Mouse (Mus musculus) myocyte (in vitro differentiated cells): ENCODE measurements around the gene Pecr.

Experiments used
- CEBPB ChIP-seq: IDR thresholded peaks from 2 replicates; pipeline ENCODE4 v1.6.1; 2011; ENCODE audit warnings: mild to moderate bottlenecking, moderate library complexity; ENCODE audit not compliant: poor library complexity, insufficient read depth, severe bottlenecking
- E2F4 ChIP-seq: IDR thresholded peaks from one replicate; pipeline ENCODE4 v1.6.1; 2011; ENCODE audit warnings: mild to moderate bottlenecking, control low read depth, moderate library complexity; ENCODE audit not compliant: insufficient read depth
- MAX ChIP-seq: IDR thresholded peaks from one replicate; pipeline ENCODE4 v1.6.1; 2011; ENCODE audit warnings: low read depth, mild to moderate bottlenecking, control low read depth
- MYOG ChIP-seq, 3 experiments: IDR thresholded peaks; one replicate each; pipeline ENCODE4 v1.6.1; 2011; ENCODE audit warnings: control low read depth in 2 of 3, low read depth in 2 of 3, mild to moderate bottlenecking in 2 of 3; ENCODE audit not compliant: insufficient read length in 2 of 3, control insufficient read depth in 1 of 3, insufficient read depth in 1 of 3
- POLR2A ChIP-seq: IDR thresholded peaks from one replicate; pipeline ENCODE4 v1.6.1; 2011; ENCODE audit warnings: low read depth, mild to moderate bottlenecking, control low read depth, moderate library complexity; ENCODE audit not compliant: insufficient read length
- POLR2AphosphoS2 ChIP-seq: IDR thresholded peaks from one replicate; pipeline ENCODE4 v1.6.1; 2011; ENCODE audit warnings: low read depth, control low read depth; ENCODE audit not compliant: insufficient read length
- REST ChIP-seq: IDR thresholded peaks from one replicate; pipeline ENCODE4 v1.6.1; 2011; ENCODE audit warnings: mild to moderate bottlenecking, control low read depth, moderate library complexity; ENCODE audit not compliant: insufficient read depth, insufficient read length
- TCF12 ChIP-seq: IDR thresholded peaks from one replicate; pipeline ENCODE4 v1.6.1; 2011; ENCODE audit warnings: mild to moderate bottlenecking, control low read depth; ENCODE audit not compliant: poor library complexity, insufficient read depth, severe bottlenecking
- TCF3 ChIP-seq: IDR thresholded peaks from one replicate; pipeline ENCODE4 v1.6.1; 2011; ENCODE audit warnings: low read depth, control low read depth; ENCODE audit not compliant: insufficient read length

- TF ChIP-seq E2F4 (no peak), TCF3 (no peak), MYOG (IDR thresholded peaks at IDR 0.05; ENCODE audit: control insufficient read depth in 1 of 3, insufficient read depth in 1 of 3, insufficient read length in 2 of 3, low read depth in 2 of 3) (no peak), TCF12 (no peak), CEBPB (no peak), REST (no peak), POLR2A (no peak), MAX (no peak), POLR2AphosphoS2 (no peak)
Observed at GRCm38 (mm10) chr1:72213954-72214353, 70.2 kb downstream of the Pecr start.
